Mouse (Mus musculus) left cerebral cortex, adult 18-20 months (tissue): ENCODE results near the gene Sgpl1. TPM values are rescaled to one million over a fixed set of nuclear protein-coding genes. Genes with fewer than 3 reads are reported as not detected.

ENCODE experiments used
- microRNA-seq, 2 experiments: library from miRNA; unstranded; fragments of <30 nt; microRNA quantifications; one replicate each; pipeline ENCODE4 v1.2.0; 2021
- total RNA-seq, 2 experiments: library from RNA; stranded (reverse); gene quantifications; 2 replicates each; pipeline ENCODE4 v1.2.3; 2021

Gene Sgpl1
- total RNA-seq, 2 experiments from 2014 or later, result 22.4 to 25.8 TPM

Small RNAs within 50 kb of the gene (microRNA-seq; reads per million reads assigned to microRNA genes)
- gene Gm44308, result 0 reads per million in 2 experiments

Other genes starting within 250 kb of the Sgpl1 start
- gene Pcbd1, start 58.4 kb downstream of the Sgpl1 start, total RNA-seq, result 10 to 100 TPM; 10.2 to 11.4 TPM
- under 1 TPM; 0.30 to 0.88 TPM for gene Tbata, start 24.3 kb upstream of the Sgpl1 start, total RNA-seq
- under 1 TPM; 0.14 to 0.23 TPM for gene Adamts14, start 125.7 kb upstream of the Sgpl1 start, total RNA-seq
- not detected for gene Prf1, start 150.1 kb upstream of the Sgpl1 start, total RNA-seq
- 1 to 10 TPM; 6.8 to 8.5 TPM for gene Pald1, start 235.8 kb upstream of the Sgpl1 start, total RNA-seq